Mouse (Mus musculus): ENCODE results near the gene Aasdh. TPM values are rescaled to one million over a fixed set of nuclear protein-coding genes. Genes with fewer than 3 reads are reported as not detected.
A peak's percentile ranks its signal among the peaks of the same experiment; 100 is the strongest.

Gene Aasdh
- total and polyA plus RNA-seq, 2 experiments from 2014 or later, result 10.1 to 11.0 TPM

DNA sequence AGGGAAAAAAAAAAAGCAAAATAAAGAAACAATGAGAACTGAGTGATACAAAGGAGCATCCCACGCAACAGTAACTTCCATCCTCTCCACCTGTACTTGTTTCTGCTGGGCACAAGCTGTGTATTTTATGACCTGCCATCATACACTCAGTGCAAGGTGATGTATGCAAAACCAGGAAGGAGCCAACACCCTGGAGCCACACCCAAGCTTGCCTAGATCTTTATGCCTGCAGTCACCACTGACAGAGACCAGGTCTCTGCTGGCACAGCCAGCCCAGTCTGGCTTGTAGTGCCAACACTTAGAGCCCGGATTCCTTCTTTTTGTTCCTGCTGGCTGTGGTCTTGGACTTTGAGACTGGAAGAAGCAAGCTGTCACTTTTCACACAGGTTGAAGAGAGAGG is 63.5 kb downstream of the Aasdh start:
- no peak for ATAC-seq (ENCODE audit: low FRiP score)
- H3K27me3 ChIP-seq (ENCODE audit: insufficient read depth, low read length), result no peaks in the 10 kb centered on the region
- H3K9ac ChIP-seq (replicated peaks; ENCODE audit: low read length, poor library complexity, severe bottlenecking), result no peak overlapping the region
- H3K4me2 ChIP-seq (ENCODE audit: low read depth, low read length, poor library complexity, severe bottlenecking), result no peak overlapping the region
- no peak for TF ChIP-seq CTCF (IDR thresholded peaks at IDR 0.05)
- H3K36me3 ChIP-seq (ENCODE audit: insufficient read depth, low read length), result peaks cover 11% of the 10 kb centered on the region
- H3K9me3 ChIP-seq (ENCODE audit: low read length), result no peaks in the 10 kb centered on the region
- H3K27ac ChIP-seq (ENCODE audit: low read depth, low read length), result no peak overlapping the region
- 79% methylated on average over 2 of the region's 2 CpGs for WGBS
- H3K4me3 ChIP-seq (ENCODE audit: low read depth, low read length), result no peak overlapping the region
- H3K4me1 ChIP-seq (ENCODE audit: insufficient read depth, low read length), result no peaks in the 10 kb centered on the region
- DNase-seq (ENCODE audit: low spot score), result no peak

DNA sequence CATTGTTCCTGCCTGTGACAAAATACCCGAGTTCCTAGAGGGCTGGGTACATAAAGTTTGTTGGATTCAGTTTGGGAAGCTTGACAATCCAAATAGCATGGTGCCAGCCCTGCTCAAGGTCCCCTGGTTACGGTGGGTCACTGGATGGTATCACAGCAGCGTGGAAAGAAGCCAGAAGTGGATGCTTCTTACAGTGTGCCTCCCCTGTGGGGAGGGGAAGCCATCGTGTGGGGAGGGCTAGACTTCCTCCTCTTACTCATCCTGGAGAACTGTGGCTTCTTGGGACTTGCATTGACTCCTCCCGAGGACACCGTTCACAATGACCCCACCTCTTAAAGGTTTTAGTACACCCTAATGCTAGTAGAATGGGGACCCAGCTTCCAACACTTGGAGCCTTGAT is 65.5 kb downstream of the Aasdh start:
- Histone ChIP-seq H3K9me3 (ENCODE audit: low read length) (no peaks in the 10 kb centered on the region), H3K9ac (replicated peaks; ENCODE audit: low read length, poor library complexity, severe bottlenecking) (no peak overlapping the region), H3K36me3 (ENCODE audit: insufficient read depth, low read length) (peaks cover 11% of the 10 kb centered on the region), H3K4me3 (ENCODE audit: low read depth, low read length) (no peak overlapping the region), H3K4me1 (ENCODE audit: insufficient read depth, low read length) (no peaks in the 10 kb centered on the region), H3K27me3 (ENCODE audit: insufficient read depth, low read length) (no peaks in the 10 kb centered on the region), H3K4me2 (ENCODE audit: low read depth, low read length, poor library complexity, severe bottlenecking) (no peak overlapping the region), H3K27ac (ENCODE audit: low read depth, low read length) (no peak overlapping the region)
- WGBS, result 81% methylated on average over 6 of the region's 6 CpGs
- DNase-seq (ENCODE audit: low spot score) (no peak), ATAC-seq (ENCODE audit: low FRiP score) (no peak)
- TF ChIP-seq CTCF (IDR thresholded peaks at IDR 0.05), result no peak

DNA sequence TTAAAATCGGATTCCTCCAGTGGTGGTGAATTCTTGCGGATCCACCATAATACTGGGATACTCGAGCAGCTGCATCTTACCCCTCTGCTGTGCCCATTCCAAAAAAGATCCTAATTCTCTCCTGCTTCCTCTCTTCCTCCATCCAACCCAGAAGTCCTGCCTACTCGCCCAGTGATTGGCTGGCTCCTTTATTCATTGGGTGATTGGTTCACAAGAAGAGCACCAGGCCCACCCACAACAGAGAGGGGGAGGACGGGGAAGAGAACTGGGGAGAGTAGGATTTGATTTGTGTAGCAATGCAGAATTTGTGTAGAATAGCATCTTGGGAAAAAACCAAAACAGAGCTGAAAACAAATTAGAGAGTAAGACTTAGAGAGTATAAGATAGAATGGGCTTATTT is 68.3 kb downstream of the Aasdh start:
- no peaks in the 10 kb centered on the region for H3K9me3 ChIP-seq (ENCODE audit: low read length)
- H3K27ac ChIP-seq (ENCODE audit: low read depth, low read length), result no peak overlapping the region
- DNase-seq (ENCODE audit: low spot score) (no peak), ATAC-seq (ENCODE audit: low FRiP score) (no peak)
- no peak overlapping the region for H3K4me3 ChIP-seq (ENCODE audit: low read depth, low read length)
- no peak overlapping the region for H3K4me2 ChIP-seq (ENCODE audit: low read depth, low read length, poor library complexity, severe bottlenecking)
- H3K36me3 ChIP-seq (ENCODE audit: insufficient read depth, low read length), result peaks cover 11% of the 10 kb centered on the region
- no peaks in the 10 kb centered on the region for H3K4me1 ChIP-seq (ENCODE audit: insufficient read depth, low read length)
- H3K9ac ChIP-seq (replicated peaks; ENCODE audit: low read length, poor library complexity, severe bottlenecking), result no peak overlapping the region
- WGBS, result 62% methylated on average over 5 of the region's 5 CpGs
- H3K27me3 ChIP-seq (ENCODE audit: insufficient read depth, low read length), result no peaks in the 10 kb centered on the region
- no peak for TF ChIP-seq CTCF (IDR thresholded peaks at IDR 0.05)

DNA sequence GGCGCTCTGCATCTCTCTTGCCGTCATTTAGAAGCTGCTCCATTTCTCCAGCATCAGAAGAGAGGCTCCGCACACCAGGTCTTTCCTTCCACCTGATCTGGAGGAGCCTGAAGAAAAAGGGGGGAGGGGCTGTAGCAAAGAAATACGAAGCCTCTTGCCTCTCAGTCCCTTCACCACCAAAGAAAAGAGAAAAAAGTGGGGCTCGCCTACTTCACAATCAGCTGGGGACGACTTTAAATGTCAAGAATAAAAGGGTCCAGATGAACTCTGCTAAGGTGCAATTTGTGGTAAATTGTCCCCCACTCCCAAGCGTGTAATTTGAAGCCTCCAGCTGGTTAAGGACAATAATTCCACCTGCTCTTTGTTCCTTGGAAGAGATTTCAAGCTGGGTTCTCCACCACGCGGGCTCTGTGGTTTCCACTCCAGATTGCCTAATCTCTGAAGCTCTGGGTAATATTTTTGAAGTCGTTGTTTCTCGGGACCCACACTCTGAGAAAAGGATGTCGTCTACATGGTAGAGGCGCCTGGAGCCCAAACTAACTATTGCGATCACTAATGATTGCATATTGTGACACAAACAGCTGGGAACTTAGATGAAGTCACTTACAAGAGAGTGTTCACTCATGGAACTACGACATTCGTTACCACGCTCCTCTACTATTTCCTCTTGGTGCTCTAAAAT is 72.6 kb downstream of the Aasdh start:
- no peak for TF ChIP-seq CTCF (IDR thresholded peaks at IDR 0.05)
- no peak for ATAC-seq (ENCODE audit: low FRiP score)
- no peaks in the 10 kb centered on the region for H3K4me1 ChIP-seq (ENCODE audit: insufficient read depth, low read length)
- no peaks in the 10 kb centered on the region; the same call in 1 of the 2 replicates for H3K36me3 ChIP-seq (ENCODE audit: insufficient read depth, low read length)
- no peaks in the 10 kb centered on the region for H3K27me3 ChIP-seq (ENCODE audit: insufficient read depth, low read length)
- H3K27ac ChIP-seq (ENCODE audit: low read depth, low read length), result no peak overlapping the region
- H3K4me3 ChIP-seq (ENCODE audit: low read depth, low read length), result no peak overlapping the region
- 70% methylated on average over 17 of the region's 17 CpGs for WGBS
- no peak overlapping the region for H3K4me2 ChIP-seq (ENCODE audit: low read depth, low read length, poor library complexity, severe bottlenecking)
- H3K9ac ChIP-seq (replicated peaks; ENCODE audit: low read length, poor library complexity, severe bottlenecking), result no peak overlapping the region
- H3K9me3 ChIP-seq (ENCODE audit: low read length), result no peaks in the 10 kb centered on the region
- no peak for DNase-seq (ENCODE audit: low spot score)

DNA sequence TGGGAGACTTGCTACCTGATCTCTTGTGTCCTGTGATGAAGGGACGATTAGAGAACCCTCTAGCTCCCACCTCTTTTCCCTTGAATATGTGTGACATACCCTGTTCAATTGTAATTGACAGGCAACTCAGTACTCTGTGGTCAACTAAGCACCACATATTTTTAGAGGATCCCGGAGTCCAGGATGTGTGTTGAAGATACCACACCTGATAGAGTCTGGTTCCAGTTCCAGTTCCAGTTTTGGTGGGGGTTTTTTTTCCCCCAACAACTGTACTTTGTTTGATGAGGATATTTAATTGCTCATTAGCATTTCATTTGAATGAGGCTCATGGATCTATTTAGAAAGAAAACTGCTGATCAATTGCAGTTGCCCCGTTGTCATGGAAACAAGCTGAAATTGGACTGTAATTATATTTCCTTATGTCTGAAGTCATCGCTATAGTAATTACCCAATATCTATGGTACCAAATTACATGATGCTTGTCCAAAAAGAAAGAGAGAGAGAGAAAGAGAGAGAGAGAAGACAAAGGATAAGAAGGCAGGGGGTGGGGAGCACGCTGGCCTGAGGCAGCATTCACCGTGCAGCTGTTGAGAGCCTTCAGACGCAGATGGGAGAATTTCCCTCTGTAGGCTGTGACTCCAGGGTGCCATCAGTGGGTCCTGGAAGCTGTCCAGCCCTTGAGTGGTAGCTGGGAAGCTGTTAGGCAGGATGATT is 76.6 kb downstream of the Aasdh start:
- no peaks in the 10 kb centered on the region for H3K27me3 ChIP-seq (ENCODE audit: insufficient read depth, low read length)
- H3K4me1 ChIP-seq (ENCODE audit: insufficient read depth, low read length), result no peaks in the 10 kb centered on the region
- no peaks in the 10 kb centered on the region; the same call in 1 of the 2 replicates for H3K36me3 ChIP-seq (ENCODE audit: insufficient read depth, low read length)
- peak; percentile 65 for DNase-seq (ENCODE audit: low spot score)
- H3K9ac ChIP-seq (replicated peaks; ENCODE audit: low read length, poor library complexity, severe bottlenecking), result no peak overlapping the region
- H3K4me2 ChIP-seq (ENCODE audit: low read depth, low read length, poor library complexity, severe bottlenecking), result no peak overlapping the region
- peak overlapping the region; percentile 62 for H3K27ac ChIP-seq (ENCODE audit: low read depth, low read length)
- no peak for TF ChIP-seq CTCF (IDR thresholded peaks at IDR 0.05)
- WGBS, result 59% methylated on average over 7 of the region's 7 CpGs
- no peak overlapping the region for H3K4me3 ChIP-seq (ENCODE audit: low read depth, low read length)
- peak; percentile 59 for ATAC-seq (ENCODE audit: low FRiP score)
- H3K9me3 ChIP-seq (ENCODE audit: low read length), result no peaks in the 10 kb centered on the region

Other genes starting within 250 kb of the Aasdh start
- 68.7 and 86.2 TPM in 2 replicates for gene C530008M17Rik, start 249.0 kb downstream of the Aasdh start, total RNA-seq (2014; rRNA removed)
- 39.3 and 59.3 TPM in 2 replicates for gene C530008M17Rik, start 249.0 kb downstream of the Aasdh start, polyA plus RNA-seq (2015; fragmentation: Nextera tagmentation; extraction: Ambion mirVana)
- 96.6 and 116 TPM in 2 replicates for gene Paics, start 45.8 kb upstream of the Aasdh start, total RNA-seq (2014; rRNA removed)
- gene Paics, start 45.8 kb upstream of the Aasdh start, polyA plus RNA-seq (2015; fragmentation: Nextera tagmentation; extraction: Ambion mirVana), result 137 and 144 TPM in 2 replicates
- 10.7 and 14.0 TPM in 2 replicates for gene Ppat, start 46.1 kb upstream of the Aasdh start, total RNA-seq (2014; rRNA removed)
- 7.8 and 8.2 TPM in 2 replicates for gene Ppat, start 46.1 kb upstream of the Aasdh start, polyA plus RNA-seq (2015; fragmentation: Nextera tagmentation; extraction: Ambion mirVana)
- 69.8 and 80.3 TPM in 2 replicates for gene Srp72, start 69.2 kb upstream of the Aasdh start, total RNA-seq (2014; rRNA removed)
- gene Srp72, start 69.2 kb upstream of the Aasdh start, polyA plus RNA-seq (2015; fragmentation: Nextera tagmentation; extraction: Ambion mirVana), result 74.3 and 76.7 TPM in 2 replicates
- not detected in 2 replicates for gene Arl9, start 98.5 kb upstream of the Aasdh start, total RNA-seq (2014; rRNA removed)
- gene Arl9, start 98.5 kb upstream of the Aasdh start, polyA plus RNA-seq (2015; fragmentation: Nextera tagmentation; extraction: Ambion mirVana), result not detected in 2 replicates
- 0.38 TPM in 1 of 2 replicates, not detected in the other for gene Thegl, start 110.5 kb upstream of the Aasdh start, total RNA-seq (2014; rRNA removed)
- gene Thegl, start 110.5 kb upstream of the Aasdh start, polyA plus RNA-seq (2015; fragmentation: Nextera tagmentation; extraction: Ambion mirVana), result 0.52 and 1.0 TPM in 2 replicates
- 9.1 and 20.8 TPM in 2 replicates for gene Hopx, start 209.6 kb upstream of the Aasdh start, total RNA-seq (2014; rRNA removed)
- 1.4 and 1.8 TPM in 2 replicates for gene Hopx, start 209.6 kb upstream of the Aasdh start, polyA plus RNA-seq (2015; fragmentation: Nextera tagmentation; extraction: Ambion mirVana)

Data from midbrain, postnatal 0 days (tissue).